Mouse (Mus musculus) kidney, postnatal 4 days (tissue): Measurements from ENCODE around the gene Lrrd1.
"Not testable (repeated sequence)": the region's sequence is repeated elsewhere in the genome, so short reads cannot be mapped to it uniquely, and the experiment has no call there.

Source experiments
- DNase-seq, 2 experiments: peaks; one replicate each; pipeline ENCODE4 v3.0.0; 2021; ENCODE audit warnings: mixed read lengths in 2 of 2

Lrrd1 gene

DNA sequence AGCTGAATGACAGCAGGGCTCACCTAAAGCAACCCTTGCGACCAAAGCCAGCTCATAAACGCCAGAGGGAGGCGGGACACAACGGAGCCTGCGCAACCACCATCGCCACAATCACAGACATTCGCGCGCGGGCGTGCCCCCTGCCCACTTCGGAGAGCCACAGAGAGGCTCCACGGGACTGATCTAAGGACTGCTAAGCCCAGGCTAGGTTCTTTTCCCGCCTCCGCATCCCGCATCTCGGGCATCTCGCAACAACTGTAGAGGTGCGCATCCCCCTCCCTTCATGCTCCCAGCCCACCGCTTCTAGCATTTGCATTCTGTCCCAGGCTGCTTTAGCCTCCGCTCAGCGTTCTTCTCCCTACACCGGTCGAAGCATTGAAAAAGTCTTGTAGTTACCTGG, at the start of gene Lrrd1:
Gene Lrrd1 (plus strand): TSS at position 148 of the 400 bp plus-strand sequence.
- DNase-seq = peak; percentile 21 to 39

GRCm38 (mm10) chr5:3797101-3797500, 47.9 kb upstream of the Lrrd1 start:
- DNase-seq = not testable (repeated sequence)

GRCm38 (mm10) chr5:3798656-3799055, 46.3 kb upstream of the Lrrd1 start:
- not testable (repeated sequence) for DNase-seq

- no peak for DNase-seq
Measured at GRCm38 (mm10) chr5:3800041-3800440, 44.9 kb upstream of the Lrrd1 start.

DNA sequence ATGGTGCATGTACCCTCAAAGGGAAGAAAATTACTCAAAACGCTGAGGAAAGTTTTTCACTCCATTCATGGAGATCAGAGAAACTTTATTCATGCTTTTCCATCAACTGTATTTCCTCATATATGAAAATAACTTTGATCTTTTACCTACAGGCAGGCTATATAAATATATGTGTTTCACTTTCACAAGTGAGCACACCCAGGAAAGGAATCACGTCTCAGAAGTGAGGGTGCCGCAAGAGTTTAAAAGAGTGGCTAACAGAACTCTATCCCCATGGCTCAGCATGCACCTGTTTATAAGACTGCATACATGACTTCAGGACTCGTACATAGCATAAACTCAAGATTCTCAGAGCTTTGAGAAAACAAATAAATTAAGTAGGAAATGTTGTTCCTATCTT, 44.1 kb upstream of the Lrrd1 start:
- no peak for DNase-seq

GRCm38 (mm10) chr5:3801672-3802432, 43.1 kb upstream of the Lrrd1 start:
- DNase-seq = no peak

- peak; percentile 93 to 95 for DNase-seq
Measured at GRCm38 (mm10) chr5:3802433-3803291, 42.3 kb upstream of the Lrrd1 start, which contains the start of the genes Ankib1 and Krit1. Gene Ankib1 (minus strand): TSS chr5:3802925. Gene Krit1 (plus strand): TSS chr5:3803184.

GRCm38 (mm10) chr5:3803292-3804165, 41.4 kb upstream of the Lrrd1 start:
- DNase-seq = no peak

DNA sequence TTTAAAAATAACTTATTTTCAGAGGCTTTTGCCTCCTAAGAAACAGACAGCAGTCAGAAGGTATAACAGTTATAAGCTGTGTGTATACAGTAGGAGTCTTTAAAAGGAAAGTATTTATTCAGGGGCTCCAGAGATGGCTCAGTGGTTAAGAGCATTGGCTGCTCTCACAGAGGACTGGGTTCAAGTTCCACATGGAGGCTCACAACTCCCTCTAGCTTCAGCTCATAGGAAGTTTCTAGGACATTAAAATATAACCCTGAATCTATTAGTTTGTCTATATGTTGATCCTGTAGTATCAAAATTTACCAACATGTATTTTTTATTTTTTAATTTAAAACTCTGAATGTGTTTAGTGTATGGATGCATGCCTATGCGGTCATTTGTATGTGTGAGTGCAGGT, 36.5 kb upstream of the Lrrd1 start:
- DNase-seq = no peak

GRCm38 (mm10) chr5:3834107-3834506, 10.9 kb upstream of the Lrrd1 start:
- no peak for DNase-seq

GRCm38 (mm10) chr5:3870161-3870560, 25.2 kb downstream of the Lrrd1 start:
- DNase-seq = no peak

- DNase-seq = no peak
Measured at GRCm38 (mm10) chr5:3872348-3872747, 27.4 kb downstream of the Lrrd1 start.

DNA sequence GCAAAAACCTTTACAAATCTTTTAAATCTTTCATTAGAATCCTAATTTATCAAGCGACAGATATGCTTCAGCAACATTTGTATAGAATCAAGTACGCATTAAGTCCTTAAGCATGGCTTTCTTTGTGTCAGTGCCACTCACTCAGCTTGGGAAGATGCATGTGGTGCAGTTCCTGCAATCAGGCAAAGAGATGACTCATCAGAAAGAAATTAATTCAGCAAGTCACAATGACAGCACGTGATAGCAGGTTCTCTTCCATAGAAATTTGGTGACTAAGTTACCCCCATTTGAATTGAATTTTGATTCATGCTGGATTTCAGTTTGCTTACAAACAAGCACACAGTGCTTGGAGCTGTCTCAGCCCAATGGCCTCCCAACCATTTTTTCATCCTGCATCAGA, 28.5 kb downstream of the Lrrd1 start:
- no peak for DNase-seq

- DNase-seq = not testable (repeated sequence)
Measured at GRCm38 (mm10) chr5:3886862-3887261, 41.9 kb downstream of the Lrrd1 start.

DNA sequence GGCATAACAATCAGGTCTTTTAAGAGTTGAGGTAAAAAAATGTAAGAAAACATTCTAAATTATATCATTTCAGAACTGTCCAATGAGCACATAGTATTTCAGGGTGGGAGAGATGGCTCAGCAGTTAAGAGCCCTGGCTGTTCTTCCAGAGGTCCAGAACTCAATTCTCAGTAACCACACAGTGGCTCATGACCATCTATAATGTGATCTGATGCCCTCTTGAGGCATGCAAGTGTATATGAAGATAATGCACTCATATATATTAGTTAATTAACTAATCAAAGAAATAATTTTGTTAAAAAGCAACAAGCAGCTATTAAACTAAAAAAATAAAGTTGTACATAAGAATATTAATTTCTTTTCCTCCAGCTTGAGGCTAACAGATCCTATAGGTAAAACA, 44.2 kb downstream of the Lrrd1 start:
- DNase-seq = no peak

- peak; percentile 34 to 49 for DNase-seq
Measured at GRCm38 (mm10) chr5:3893459-3894293, 48.7 kb downstream of the Lrrd1 start, which contains the start of gene Mterf1a. Gene Mterf1a (minus strand): TSS chr5:3893933.

GRCm38 (mm10) chr5:3894294-3894619, 49.3 kb downstream of the Lrrd1 start:
- DNase-seq = not testable (repeated sequence)

DNA sequence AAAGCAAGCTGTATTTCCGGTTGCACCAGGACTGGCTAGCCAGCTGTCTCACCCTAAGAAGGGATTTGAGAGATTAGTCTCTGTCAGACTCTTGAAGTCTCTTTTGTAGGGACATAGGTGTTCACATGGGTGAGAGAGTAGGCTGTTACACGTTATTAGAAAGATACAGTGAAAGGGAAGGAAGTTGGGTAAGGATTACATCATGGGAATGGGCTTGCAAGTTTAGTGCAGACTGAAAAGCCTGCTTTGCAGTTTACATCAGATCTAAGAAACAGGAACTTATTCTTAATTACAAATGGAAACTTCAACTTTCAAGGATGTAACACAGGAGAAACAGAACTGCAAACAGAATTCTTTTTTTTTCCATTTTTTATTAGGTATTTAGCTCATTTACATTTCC, 60.5 kb downstream of the Lrrd1 start:
- DNase-seq = no peak
